Mouse (Mus musculus) C2C12 (cell line): ENCODE results near the gene Miga2. TPM values are rescaled to one million over a fixed set of nuclear protein-coding genes. Genes with fewer than 3 reads are reported as not detected.

ENCODE experiments used
- H3K27me3 ChIP-seq: one replicate; pipeline ENCODE4 v1.6.1; 2011; ENCODE audit not compliant: control insufficient read depth, insufficient read depth, insufficient read length
- H3K36me3 ChIP-seq: one replicate; pipeline ENCODE4 v1.6.1; 2011; ENCODE audit not compliant: control insufficient read depth, insufficient read depth
- H3K4me3 ChIP-seq: one replicate; pipeline ENCODE4 v1.5.1; 2011; ENCODE audit warnings: mild to moderate bottlenecking, control low read depth; ENCODE audit not compliant: poor library complexity, insufficient read depth, severe bottlenecking
- H3K79me2 ChIP-seq: one replicate; pipeline ENCODE4 v1.6.1; 2011; ENCODE audit not compliant: control insufficient read depth, insufficient read depth
- H3K79me3 ChIP-seq: one replicate; pipeline ENCODE4 v1.6.1; 2011; ENCODE audit warnings: low read depth, control low read depth
- H3ac ChIP-seq: one replicate; pipeline ENCODE3; 2011; ENCODE audit warnings: low read depth; ENCODE audit not compliant: control insufficient read depth, insufficient read length
- CEBPB ChIP-seq: IDR thresholded peaks from one replicate; pipeline ENCODE4 v1.6.1; 2011; ENCODE audit warnings: low read depth, mild to moderate bottlenecking, control low read depth, moderate library complexity
- CTCF ChIP-seq: IDR thresholded peaks from one replicate; pipeline ENCODE4 v1.5.1; 2011; ENCODE audit not compliant: control insufficient read depth, insufficient read depth, insufficient read length
- FOSL1 ChIP-seq: IDR thresholded peaks from one replicate; pipeline ENCODE4 v1.8.0; 2011; ENCODE audit warnings: mild to moderate bottlenecking, low read length; ENCODE audit not compliant: poor library complexity, insufficient read depth, severe bottlenecking
- MAX ChIP-seq: IDR thresholded peaks from one replicate; pipeline ENCODE4 v1.6.1; 2011; ENCODE audit warnings: mild to moderate bottlenecking, control low read depth
- MYOD1 ChIP-seq: IDR thresholded peaks from one replicate; pipeline ENCODE4 v1.6.1; 2011; ENCODE audit warnings: low read depth; ENCODE audit not compliant: control insufficient read depth, insufficient read length
- MYOG ChIP-seq: IDR thresholded peaks from one replicate; pipeline ENCODE4 v1.6.1; 2011; ENCODE audit not compliant: control insufficient read depth, insufficient read length; ENCODE audit errors: extremely low read depth
- USF1 ChIP-seq: IDR thresholded peaks from one replicate; pipeline ENCODE4 v1.6.1; 2011; ENCODE audit warnings: low read depth, mild to moderate bottlenecking, control low read depth, moderate library complexity
- polyA plus RNA-seq: library from polyadenylated mRNA; unstranded; fragments of >200 nt; fragmentation: generic; extraction: Trizol; gene quantifications from one replicate; pipeline ENCODE4 v1.2.1, GENCODE M21; 2012; ENCODE audit warnings: missing spikeins

Gene Miga2
- polyA plus RNA-seq, 1 experiment, result 29.4 TPM

- TF ChIP-seq MYOD1 (no peak), USF1 (no peak), MAX (no peak), CTCF (no peak)
Observed at GRCm38 (mm10) chr2:30385591-30385990, 21.6 kb downstream of the Miga2 start.

GRCm38 (mm10) chr2:30386913-30387312 lies 22.9 kb downstream of the Miga2 start:
- TF ChIP-seq CEBPB (no peak), USF1 (no peak), MYOG (no peak), MYOD1 (no peak), FOSL1 (no peak), MAX (no peak), CTCF (no peak)
- no peak overlapping the region for H3K4me3 ChIP-seq
- no peaks in the 10 kb centered on the region for H3K79me3 ChIP-seq
- H3ac ChIP-seq, result no peak overlapping the region
- peaks cover 6% of the 10 kb centered on the region for H3K36me3 ChIP-seq
- no peaks in the 10 kb centered on the region for H3K27me3 ChIP-seq
- H3K79me2 ChIP-seq, result no peaks in the 10 kb centered on the region

More at GRCm38 (mm10) chr2:30385591-30385990, 21.6 kb downstream of the Miga2 start:
- Histone ChIP-seq H3ac (no peak overlapping the region), H3K79me3 (no peaks in the 10 kb centered on the region), H3K27me3 (no peaks in the 10 kb centered on the region), H3K36me3 (peaks cover 8% of the 10 kb centered on the region), H3K79me2 (no peaks in the 10 kb centered on the region), H3K4me3 (no peak overlapping the region)

- Histone ChIP-seq H3K27me3 (no peaks in the 10 kb centered on the region), H3K79me3 (peaks cover 5% of the 10 kb centered on the region), H3K4me3 (no peak overlapping the region), H3K79me2 (peaks cover 11% of the 10 kb centered on the region), H3ac (no peak overlapping the region), H3K36me3 (no peaks in the 10 kb centered on the region)
- TF ChIP-seq USF1 (no peak), MYOD1 (no peak), FOSL1 (no peak), MAX (no peak), MYOG (no peak), CTCF (no peak), CEBPB (no peak)
Observed at GRCm38 (mm10) chr2:30389000-30389399, 25.0 kb downstream of the Miga2 start.

GRCm38 (mm10) chr2:30392114-30392576 lies 28.1 kb downstream of the Miga2 start, which contains the start of gene Dolpp1:
Gene Dolpp1, plus strand, starts transcription at chr2:30392254.
- H3ac ChIP-seq, result peak within 1 kb of the TSS; percentile 51
- peaks cover 25% of the 10 kb centered on the region for H3K79me2 ChIP-seq
- H3K79me3 ChIP-seq, result peaks cover 5% of the 10 kb centered on the region
- no peak for TF ChIP-seq CEBPB
- TF ChIP-seq USF1, result no peak
- TF ChIP-seq MYOG, result no peak
- no peak for TF ChIP-seq MAX
- TF ChIP-seq CTCF, result no peak
- no peak for TF ChIP-seq FOSL1
- TF ChIP-seq MYOD1, result no peak
- H3K4me3 ChIP-seq, result peak within 1 kb of the TSS; percentile 83
- H3K36me3 ChIP-seq, result peaks cover 7% of the 10 kb centered on the region
- no peaks in the 10 kb centered on the region for H3K27me3 ChIP-seq

GRCm38 (mm10) chr2:30392577-30393369 lies 28.7 kb downstream of the Miga2 start:
- Histone ChIP-seq H3K4me3 (peak overlapping the region; percentile 83), H3K27me3 (no peaks in the 10 kb centered on the region), H3K79me2 (peaks cover 25% of the 10 kb centered on the region), H3ac (peak overlapping the region; percentile 51), H3K79me3 (peaks cover 5% of the 10 kb centered on the region), H3K36me3 (peaks cover 10% of the 10 kb centered on the region)
- no peak for TF ChIP-seq MAX
- no peak for TF ChIP-seq USF1
- no peak for TF ChIP-seq MYOG
- no peak for TF ChIP-seq CTCF
- no peak for TF ChIP-seq FOSL1
- TF ChIP-seq CEBPB, result no peak
- no peak for TF ChIP-seq MYOD1

- Histone ChIP-seq H3K36me3 (peaks cover 15% of the 10 kb centered on the region), H3ac (peak overlapping the region; percentile 51), H3K79me3 (peaks cover 5% of the 10 kb centered on the region), H3K4me3 (peak overlapping the region; percentile 83), H3K79me2 (peaks cover 25% of the 10 kb centered on the region), H3K27me3 (no peaks in the 10 kb centered on the region)
- TF ChIP-seq MYOD1, result no peak
Observed at GRCm38 (mm10) chr2:30393370-30393656, 29.3 kb downstream of the Miga2 start.
